In the genomic region with DNA sequence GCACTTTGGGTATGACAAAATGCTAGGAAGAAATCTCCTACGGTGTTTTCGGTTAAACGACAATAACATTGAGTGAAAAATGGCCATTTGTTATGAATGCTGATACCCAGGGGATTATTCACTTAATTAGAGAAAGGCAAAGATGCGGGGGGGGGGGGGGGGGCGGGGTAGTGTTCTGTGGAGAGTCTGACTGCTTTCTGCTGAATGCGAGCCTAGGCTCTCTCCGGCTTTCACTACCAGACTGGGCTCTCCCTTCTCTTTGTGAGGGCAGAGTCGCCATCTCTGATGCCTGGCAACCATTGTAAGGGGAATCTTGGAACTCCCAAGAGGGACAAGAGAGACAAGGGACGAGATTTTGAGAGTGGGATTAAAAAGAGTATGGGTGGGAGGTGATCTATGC, we compare ENCODE assay signal across 17 mouse cellular contexts. TPM values are rescaled to one million over a fixed set of nuclear protein-coding genes. Genes with fewer than 3 reads are reported as not detected.
DNase-seq lines count a peak whose midpoint lies in the region; ATAC-seq and TF ChIP-seq lines count a peak whose summit lies in the region.
"Had no signal": no experiment of that assay in that cellular context is flagged by ENCODE, and none has a peak within 500 bp of the region (broad histone marks: within the 10 kb centered on the region; RNA-seq: fewer than 3 reads in every experiment).

No protein-coding gene starts in this region.

- peak overlapping the region; percentile 25; the same call in 1 of the 2 replicates for H3K4me2 ChIP-seq in forebrain, embryonic 12.5 days
- H3K4me2 ChIP-seq in hindbrain, postnatal 0 days (ENCODE audit: low read depth, low read length), result no peak overlapping the region
- no peak overlapping the region for H3K4me2 ChIP-seq in neural tube, embryonic 11.5 days (ENCODE audit: low read depth)
- H3K4me2 ChIP-seq: heart, embryonic 12.5 days had no signal

- no peak for TF ChIP-seq CTCF in hindbrain, postnatal 0 days (IDR thresholded peaks at IDR 0.05; ENCODE audit: low read depth)

- H3K27me3 ChIP-seq in forebrain, embryonic 12.5 days, result no peaks in the 10 kb centered on the region
- no peaks in the 10 kb centered on the region for H3K27me3 ChIP-seq in hindbrain, postnatal 0 days (ENCODE audit: insufficient read depth, low read length)
- no peaks in the 10 kb centered on the region for H3K27me3 ChIP-seq in neural tube, embryonic 11.5 days (ENCODE audit: control insufficient read depth, insufficient read depth, low read length)
- H3K27me3 ChIP-seq: heart, embryonic 12.5 days had no signal

- no peaks in the 10 kb centered on the region for H3K9me3 ChIP-seq in forebrain, embryonic 12.5 days
- no peaks in the 10 kb centered on the region for H3K9me3 ChIP-seq in hindbrain, postnatal 0 days (ENCODE audit: low read length)
- no peaks in the 10 kb centered on the region for H3K9me3 ChIP-seq in neural tube, embryonic 11.5 days (ENCODE audit: control insufficient read depth, low read length)
- H3K9me3 ChIP-seq: heart, embryonic 12.5 days; megakaryocyte, embryonic 14.5 days had no signal

- no peak overlapping the region for H3K4me3 ChIP-seq in forebrain, embryonic 12.5 days (replicated peaks)
- H3K4me3 ChIP-seq in hindbrain, postnatal 0 days (ENCODE audit: low read length), result no peak overlapping the region
- H3K4me3 ChIP-seq in neural tube, embryonic 11.5 days (ENCODE audit: low read depth, low read length), result no peak overlapping the region
- H3K4me3 ChIP-seq: heart, embryonic 12.5 days; layer of hippocampus, adult 2 months; megakaryocyte, embryonic 14.5 days had no signal

- ATAC-seq in forebrain, embryonic 12.5 days (ENCODE audit: low FRiP score), result peak; percentile 61
- ATAC-seq in hindbrain, postnatal 0 days, result no peak
- ATAC-seq in neural tube, embryonic 11.5 days (ENCODE audit: insufficient read depth, low FRiP score, low TSS enrichment), result 0 out of 2 replicates have a peak, but pooled peaks have one; percentile 41

- no peak overlapping the region for H3K9ac ChIP-seq in forebrain, embryonic 12.5 days
- no peak overlapping the region for H3K9ac ChIP-seq in hindbrain, postnatal 0 days (replicated peaks; ENCODE audit: low read length)
- no peak overlapping the region for H3K9ac ChIP-seq in neural tube, embryonic 11.5 days (ENCODE audit: low read length)
- H3K9ac ChIP-seq: heart, embryonic 12.5 days had no signal

- H3K36me3 ChIP-seq in forebrain, embryonic 12.5 days (replicated peaks), result no peaks in the 10 kb centered on the region
- H3K36me3 ChIP-seq in hindbrain, postnatal 0 days (ENCODE audit: insufficient read depth, low read length), result no peaks in the 10 kb centered on the region
- H3K36me3 ChIP-seq in neural tube, embryonic 11.5 days (ENCODE audit: control insufficient read depth, insufficient read depth, low read length), result no peaks in the 10 kb centered on the region

- WGBS in forebrain, embryonic 12.5 days, result 3% methylated on average over 9 of the region's 9 CpGs
- 16% methylated on average over 9 of the region's 9 CpGs for WGBS in hindbrain, postnatal 0 days
- WGBS in neural tube, embryonic 11.5 days, result 27% methylated on average over 9 of the region's 9 CpGs

- H3K27ac ChIP-seq in forebrain, embryonic 12.5 days, result peak overlapping the region; percentile 76
- H3K27ac ChIP-seq in hindbrain, postnatal 0 days, result peak overlapping the region; percentile 54; the same call in 1 of the 2 replicates
- H3K27ac ChIP-seq in neural tube, embryonic 11.5 days (ENCODE audit: low read depth, low read length), result no peak overlapping the region

- peaks cover 58% of the 10 kb centered on the region for H3K4me1 ChIP-seq in forebrain, embryonic 12.5 days
- H3K4me1 ChIP-seq in hindbrain, postnatal 0 days (ENCODE audit: insufficient read depth, low read length), result peaks cover 8% of the 10 kb centered on the region
- no peaks in the 10 kb centered on the region for H3K4me1 ChIP-seq in neural tube, embryonic 11.5 days (ENCODE audit: control insufficient read depth, insufficient read depth, low read length)

- peak; percentile 65 for DNase-seq in embryo, embryonic 10.5 days (ENCODE audit: low spot score)
- DNase-seq in hindbrain, postnatal 0 days (ENCODE audit: low spot score), result peak; percentile 27
- peak; percentile 23 for DNase-seq in neural tube, embryonic 11.5 days (ENCODE audit: low spot score)
- DNase-seq in spleen, adult 18-20 months, result no peak
- DNase-seq in adrenal gland, adult (ENCODE audit: inconsistent age in 2 of 2, low spot score in 1 of 2), result no peak
- no peak for DNase-seq in lung, postnatal 4 days
- no peak for DNase-seq in layer of hippocampus, adult 11-12 months (ENCODE audit: low spot score)
- DNase-seq: adrenal gland, postnatal 25 days; cerebellum, adult 11 months; gastrocnemius, postnatal 25 days; kidney, adult 8-10 months; liver; right cerebral cortex, postnatal 14 days had no signal

RNA-seq across cellular contexts. Expression of a gene that starts 43.4 kb away (rescaled TPM):
- 10.4 and 10.9 TPM in 2 replicates for polyA plus RNA-seq in forebrain, embryonic 12.5 days (2016; fragmentation: Nextera tagmentation; extraction: Ambion mirVana)
- total RNA-seq in hindbrain, postnatal 0 days (2014; rRNA removed), result 16.6 and 19.9 TPM in 2 replicates
- polyA plus RNA-seq in hindbrain, postnatal 0 days (2015; fragmentation: Nextera tagmentation; extraction: Ambion mirVana), result 9.3 and 9.4 TPM in 2 replicates
- 9.5 and 10.7 TPM in 2 replicates for polyA plus RNA-seq in neural tube, embryonic 11.5 days (2014; fragmentation: Nextera tagmentation; extraction: Ambion mirVana)

Comparison
In these comparisons a context has a peak if more than half of its experiments do, and no peak if none do; other contexts are left out.
1. DNase-seq: peak in embryo, embryonic 10.5 days (single experiment), hindbrain, postnatal 0 days (single experiment) and neural tube, embryonic 11.5 days (single experiment); none in spleen, adult 18-20 months (0 of 2), adrenal gland, adult (0 of 2), lung, postnatal 4 days (0 of 2) and layer of hippocampus, adult 11-12 months (single experiment).